Mouse (Mus musculus) liver, embryonic 15.5 days (tissue): ENCODE measurements around the gene Ckmt1. TPM values are rescaled to one million over a fixed set of nuclear protein-coding genes. Genes with fewer than 3 reads are reported as not detected.

Experiments
- polyA plus RNA-seq: library from polyadenylated mRNA; unstranded; fragments of >200 nt; fragmentation: Nextera tagmentation; extraction: Ambion mirVana; gene quantifications from 2 replicates; pipeline ENCODE4 v1.2.1, GENCODE M21; 2015

Ckmt1 gene
- polyA plus RNA-seq, 1 experiment from 2014 or later, result 0.46 TPM

Other genes starting within 250 kb of the Ckmt1 start
- gene Tgm7, start 247.9 kb upstream of the Ckmt1 start, polyA plus RNA-seq, result not detected in 2 replicates
- 8.1 and 8.9 TPM in 2 replicates for gene Adal, start 217.3 kb upstream of the Ckmt1 start, polyA plus RNA-seq
- gene Lcmt2, start 217.1 kb upstream of the Ckmt1 start, polyA plus RNA-seq, result 8.8 and 10.5 TPM in 2 replicates
- 17.8 and 21.8 TPM in 2 replicates for gene Tubgcp4, start 187.1 kb upstream of the Ckmt1 start, polyA plus RNA-seq
- 3.8 and 4.3 TPM in 2 replicates for gene Zscan29, start 186.6 kb upstream of the Ckmt1 start, polyA plus RNA-seq
- gene Trp53bp1, start 86.3 kb upstream of the Ckmt1 start, polyA plus RNA-seq, result 20.5 and 20.9 TPM in 2 replicates
- gene Map1a, start 68.1 kb upstream of the Ckmt1 start, polyA plus RNA-seq, result 0.09 and 0.13 TPM in 2 replicates
- 5.9 and 6.2 TPM in 2 replicates for gene Ppip5k1, start 2.3 kb upstream of the Ckmt1 start, polyA plus RNA-seq
- gene Strc, start 29.5 kb downstream of the Ckmt1 start, polyA plus RNA-seq, result not detected in 2 replicates
- gene Pdia3, start 56.1 kb downstream of the Ckmt1 start, polyA plus RNA-seq, result 271 and 287 TPM in 2 replicates
- 0.61 and 0.97 TPM in 2 replicates for gene Catsper2, start 56.1 kb downstream of the Ckmt1 start, polyA plus RNA-seq
- gene Ell3, start 86.6 kb downstream of the Ckmt1 start, polyA plus RNA-seq, result 2.9 and 3.0 TPM in 2 replicates
- 167 and 207 TPM in 2 replicates for gene Serf2, start 91.5 kb downstream of the Ckmt1 start, polyA plus RNA-seq
- gene Hypk, start 95.6 kb downstream of the Ckmt1 start, polyA plus RNA-seq, result 76.0 and 87.0 TPM in 2 replicates
- not detected in 2 replicates for gene Serinc4, start 99.1 kb downstream of the Ckmt1 start, polyA plus RNA-seq
- gene Mfap1b, start 116.4 kb downstream of the Ckmt1 start, polyA plus RNA-seq, result 20.4 and 20.6 TPM in 2 replicates
- gene Mfap1a, start 149.0 kb downstream of the Ckmt1 start, polyA plus RNA-seq, result 11.4 TPM in 2 replicates
- gene Wdr76, start 149.0 kb downstream of the Ckmt1 start, polyA plus RNA-seq, result 6.6 and 8.0 TPM in 2 replicates